ENCODE assay signal across 29 mouse cellular contexts in genomic region chr2:78779949-78780348, GRCm38 (mm10).
DNase-seq lines count a peak whose midpoint lies in the region; ATAC-seq and TF ChIP-seq lines count a peak whose summit lies in the region.
"Had no signal": no experiment of that assay in that cellular context is flagged by ENCODE, and none has a peak within 500 bp of the region (broad histone marks: within the 10 kb centered on the region; RNA-seq: fewer than 3 reads in every experiment).

No protein-coding gene starts in this region.

- no peaks in the 10 kb centered on the region for H3K4me1 ChIP-seq in forebrain, postnatal 0 days (ENCODE audit: insufficient read depth)
- no peaks in the 10 kb centered on the region for H3K4me1 ChIP-seq in forebrain, embryonic 15.5 days
- no peaks in the 10 kb centered on the region for H3K4me1 ChIP-seq in heart, adult 2 months (ENCODE audit: control insufficient read depth, insufficient read depth, low read length)
- H3K4me1 ChIP-seq in hindbrain, postnatal 0 days (ENCODE audit: insufficient read depth, low read length): no peaks in the 10 kb centered on the region
- H3K4me1 ChIP-seq: embryonic facial prominence, embryonic 10.5 days; embryonic facial prominence, embryonic 13.5 days; forebrain, embryonic 12.5 days; heart, embryonic 10.5 days; heart, embryonic 13.5 days had no signal

- 0 out of 2 replicates have a peak, but pooled peaks have one; percentile 10 for ATAC-seq in forebrain, postnatal 0 days
- ATAC-seq in forebrain, embryonic 15.5 days (replicated peaks): no peak
- ATAC-seq in hindbrain, postnatal 0 days: no peak
- ATAC-seq: forebrain, embryonic 16.5 days; Patski had no signal

- no peaks in the 10 kb centered on the region for H3K79me2 ChIP-seq in C2C12 (ENCODE audit: control insufficient read depth, insufficient read depth)
- H3K79me2 ChIP-seq in heart, adult 2 months (replicated peaks; ENCODE audit: control insufficient read depth, insufficient read depth, low read length): no peaks in the 10 kb centered on the region

- H3K27me3 ChIP-seq in forebrain, postnatal 0 days (ENCODE audit: insufficient read depth, low read length): no peaks in the 10 kb centered on the region
- H3K27me3 ChIP-seq in forebrain, embryonic 15.5 days: no peaks in the 10 kb centered on the region
- no peaks in the 10 kb centered on the region for H3K27me3 ChIP-seq in C2C12 (ENCODE audit: control insufficient read depth, insufficient read depth, insufficient read length)
- H3K27me3 ChIP-seq in heart, adult 2 months (ENCODE audit: control insufficient read depth, insufficient read depth, low read length): no peaks in the 10 kb centered on the region
- H3K27me3 ChIP-seq in hindbrain, postnatal 0 days (ENCODE audit: insufficient read depth, low read length): no peaks in the 10 kb centered on the region
- H3K27me3 ChIP-seq: CH12.LX; embryonic facial prominence, embryonic 13.5 days; forebrain, embryonic 12.5 days; heart, embryonic 13.5 days; Patski had no signal

- peak; percentile 10 for DNase-seq in forebrain, postnatal 0 days
- peak; percentile 11 to 13 for DNase-seq in layer of hippocampus, adult 8-10 months (ENCODE audit: low spot score in 2 of 2)
- peak; percentile 4 to 24 for DNase-seq in layer of hippocampus, postnatal 14 days (ENCODE audit: low spot score in 2 of 2)
- no peak for DNase-seq in heart, adult 2 months
- DNase-seq in hindbrain, postnatal 0 days (ENCODE audit: low spot score): no peak
- DNase-seq: adrenal gland, adult 2 months; adrenal gland, postnatal 14 days; cerebellum, adult 11-12 months; cerebellum, adult 8-10 months; cerebellum, postnatal 10 days; cerebellum, postnatal 36 days; embryo, embryonic 11 days; gastrocnemius, postnatal 25 days; heart, adult 18-20 months; heart, postnatal 14 days; heart, postnatal 4 days had no signal

- H3K4me2 ChIP-seq in forebrain, postnatal 0 days (ENCODE audit: low read depth): no peak overlapping the region
- no peak overlapping the region for H3K4me2 ChIP-seq in forebrain, embryonic 15.5 days (replicated peaks)
- no peak overlapping the region for H3K4me2 ChIP-seq in hindbrain, postnatal 0 days (ENCODE audit: low read depth, low read length)
- H3K4me2 ChIP-seq: embryonic facial prominence, embryonic 13.5 days; forebrain, embryonic 12.5 days; heart, embryonic 13.5 days; hindbrain, embryonic 14.5 days had no signal

- no peaks in the 10 kb centered on the region for H3K9me3 ChIP-seq in forebrain, postnatal 0 days (ENCODE audit: low read length)
- no peaks in the 10 kb centered on the region for H3K9me3 ChIP-seq in forebrain, embryonic 15.5 days
- no peaks in the 10 kb centered on the region for H3K9me3 ChIP-seq in hindbrain, postnatal 0 days (ENCODE audit: low read length)
- H3K9me3 ChIP-seq: embryonic facial prominence, embryonic 10.5 days; embryonic facial prominence, embryonic 13.5 days; forebrain, embryonic 12.5 days; G1E; heart, embryonic 10.5 days; heart, embryonic 13.5 days had no signal

- no peak overlapping the region for H3K4me3 ChIP-seq in forebrain, postnatal 0 days (ENCODE audit: low read depth, low read length)
- H3K4me3 ChIP-seq in forebrain, embryonic 15.5 days: no peak overlapping the region
- no peak overlapping the region for H3K4me3 ChIP-seq in C2C12 (ENCODE audit: insufficient read depth, poor library complexity, severe bottlenecking)
- no peak overlapping the region for H3K4me3 ChIP-seq in heart, adult 2 months
- no peak overlapping the region for H3K4me3 ChIP-seq in hindbrain, postnatal 0 days (ENCODE audit: low read length)
- H3K4me3 ChIP-seq: embryonic facial prominence, embryonic 10.5 days; embryonic facial prominence, embryonic 13.5 days; erythroblast, embryonic 14.5 days; forebrain, embryonic 12.5 days; heart, embryonic 10.5 days; heart, embryonic 13.5 days had no signal

- no peaks in the 10 kb centered on the region for H3K36me3 ChIP-seq in forebrain, postnatal 0 days (ENCODE audit: insufficient read depth)
- H3K36me3 ChIP-seq in forebrain, embryonic 15.5 days: no peaks in the 10 kb centered on the region
- H3K36me3 ChIP-seq in C2C12 (ENCODE audit: control insufficient read depth, insufficient read depth): no peaks in the 10 kb centered on the region
- H3K36me3 ChIP-seq in heart, adult 2 months (ENCODE audit: control insufficient read depth, insufficient read depth, low read length): no peaks in the 10 kb centered on the region
- H3K36me3 ChIP-seq in hindbrain, postnatal 0 days (ENCODE audit: insufficient read depth, low read length): no peaks in the 10 kb centered on the region
- H3K36me3 ChIP-seq: embryonic facial prominence, embryonic 10.5 days; embryonic facial prominence, embryonic 13.5 days; forebrain, embryonic 12.5 days; G1E; heart, embryonic 10.5 days; heart, embryonic 13.5 days had no signal

- intact Hi-C loops in heart, adult 2 months (cut with DNase I): no loop called here

- no peak for TF ChIP-seq POLR2A in heart, adult 2 months (IDR thresholded peaks at IDR 0.05; ENCODE audit: insufficient read depth, low read depth, low read length)

- no peak overlapping the region for H3K9ac ChIP-seq in forebrain, postnatal 0 days
- no peak overlapping the region for H3K9ac ChIP-seq in forebrain, embryonic 15.5 days (replicated peaks)
- H3K9ac ChIP-seq in heart, adult 2 months (ENCODE audit: low read depth, low read length): no peak overlapping the region
- H3K9ac ChIP-seq in hindbrain, postnatal 0 days (replicated peaks; ENCODE audit: low read length): no peak overlapping the region
- H3K9ac ChIP-seq: embryonic facial prominence, embryonic 13.5 days; forebrain, embryonic 12.5 days; heart, embryonic 13.5 days; hindbrain, embryonic 14.5 days had no signal

- no peak overlapping the region for H3K27ac ChIP-seq in forebrain, postnatal 0 days (ENCODE audit: low read depth, low read length)
- H3K27ac ChIP-seq in forebrain, embryonic 15.5 days (replicated peaks): no peak overlapping the region
- H3K27ac ChIP-seq in heart, adult 2 months: no peak overlapping the region
- no peak overlapping the region for H3K27ac ChIP-seq in hindbrain, postnatal 0 days
- H3K27ac ChIP-seq: embryonic facial prominence, embryonic 10.5 days; embryonic facial prominence, embryonic 13.5 days; forebrain, embryonic 12.5 days; heart, embryonic 10.5 days; heart, embryonic 13.5 days; hindbrain, embryonic 14.5 days had no signal

- H3K79me3 ChIP-seq in C2C12 (ENCODE audit: low read depth): no peaks in the 10 kb centered on the region

- H3ac ChIP-seq in C2C12 (ENCODE audit: control insufficient read depth, insufficient read length, low read depth): no peak overlapping the region

- no peak for TF ChIP-seq CTCF in forebrain, postnatal 0 days (IDR thresholded peaks at IDR 0.05; ENCODE audit: low read depth)
- TF ChIP-seq CTCF in C2C12 (IDR thresholded peaks at IDR 0.05; ENCODE audit: control insufficient read depth, insufficient read depth, insufficient read length): no peak
- no peak for TF ChIP-seq CTCF in heart, adult 2 months (IDR thresholded peaks at IDR 0.05)
- TF ChIP-seq CTCF in hindbrain, postnatal 0 days (IDR thresholded peaks at IDR 0.05; ENCODE audit: low read depth): no peak

- WGBS in forebrain, postnatal 0 days: 69% methylated on average over 3 of the region's 3 CpGs
- 82% methylated on average over 3 of the region's 3 CpGs for WGBS in forebrain, embryonic 15.5 days
- 88% methylated on average over 3 of the region's 3 CpGs for WGBS in heart, adult 2 months
- WGBS in hindbrain, postnatal 0 days: 90% methylated on average over 3 of the region's 3 CpGs

- no peak for TF ChIP-seq EP300 in heart, adult 2 months (IDR thresholded peaks at IDR 0.05; ENCODE audit: insufficient read depth, low read depth, low read length)

TF ChIP-seq in C2C12, 6 proteins besides CTCF, POLR2A, EP300 and RAD21:
- no peak for TF ChIP-seq FOSL1 (IDR thresholded peaks at IDR 0.05; ENCODE audit: insufficient read depth, low read length, poor library complexity, severe bottlenecking)
- TF ChIP-seq USF1 (IDR thresholded peaks at IDR 0.05; ENCODE audit: low read depth): no peak
- TF ChIP-seq MAX (IDR thresholded peaks at IDR 0.05): no peak
- no peak for TF ChIP-seq CEBPB (IDR thresholded peaks at IDR 0.05; ENCODE audit: low read depth)
- peak; percentile 63 for TF ChIP-seq MYOD1 (IDR thresholded peaks at IDR 0.05; ENCODE audit: control insufficient read depth, insufficient read length, low read depth)
- TF ChIP-seq MYOG (IDR thresholded peaks at IDR 0.05; ENCODE audit: control insufficient read depth, extremely low read depth, insufficient read length): no peak
TF ChIP-seq in C2C12: peak in this region for 1.

Comparison
In these comparisons a context has a peak if more than half of its experiments do, and no peak if none do; other contexts are left out.
1. DNase-seq: peak in forebrain, postnatal 0 days (single experiment), layer of hippocampus, adult 8-10 months (2 of 2) and layer of hippocampus, postnatal 14 days (2 of 2); none in heart, adult 2 months (0 of 2) and hindbrain, postnatal 0 days (single experiment).